Mouse (Mus musculus) brain, embryonic 14.5 days (tissue): ENCODE measurements around the gene Hip1r.

Experiments used
- CTCF ChIP-seq: fragments of 200-500 bp; IDR thresholded peaks from 2 replicates; pipeline ENCODE4 v1.5.1; 2012; ENCODE audit warnings: inconsistent platforms, mild to moderate bottlenecking, moderate library complexity, borderline replicate concordance; ENCODE audit not compliant: insufficient read depth, insufficient read length; ENCODE audit errors: extremely low read depth
- POLR2A ChIP-seq: fragments of 200-500 bp; IDR thresholded peaks from 2 replicates; pipeline ENCODE4 v1.6.1; 2012; ENCODE audit warnings: mild to moderate bottlenecking, inconsistent platforms, borderline replicate concordance; ENCODE audit not compliant: poor library complexity, insufficient read depth, insufficient read length, severe bottlenecking; ENCODE audit errors: extremely low read depth

GRCm38 (mm10) chr5:124012885-124013284 is 39.5 kb downstream of the Hip1r start:
- no peak for TF ChIP-seq POLR2A
- TF ChIP-seq CTCF, result no peak
